Comparison of ENCODE assay signal across 16 mouse cellular contexts in the genomic region with DNA sequence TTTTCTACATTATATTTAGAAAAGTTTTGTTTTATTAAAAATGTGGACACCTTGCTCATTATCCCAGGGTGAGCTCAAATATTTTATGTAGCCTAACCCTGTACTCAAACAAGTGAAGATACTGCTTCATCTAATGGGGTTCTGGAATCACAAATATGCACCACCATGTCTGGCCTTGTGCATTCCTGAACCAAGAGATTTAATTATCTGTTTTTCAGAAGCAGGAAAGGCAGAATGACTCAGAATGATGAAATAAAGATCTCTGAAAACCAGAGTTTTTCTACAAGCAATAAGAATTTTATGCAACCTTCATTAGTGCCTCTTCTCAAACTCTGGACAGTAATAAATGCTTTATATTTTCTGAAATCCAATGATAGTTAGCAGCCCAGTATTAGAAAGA.
"Had no signal": no experiment of that assay in that cellular context is flagged by ENCODE, and none has a peak within 500 bp of the region (broad histone marks: within the 10 kb centered on the region; RNA-seq: fewer than 3 reads in every experiment).

No protein-coding gene starts in this region.

- H3K4me3 ChIP-seq: neural tube, embryonic 12.5 days; neural tube, embryonic 13.5 days; neural tube, embryonic 15.5 days; stomach, embryonic 15.5 days had no signal

- H3K27ac ChIP-seq: neural tube, embryonic 12.5 days; neural tube, embryonic 13.5 days; neural tube, embryonic 15.5 days; stomach, embryonic 15.5 days; stomach, postnatal 0 days had no signal

- H3K36me3 ChIP-seq: neural tube, embryonic 12.5 days; neural tube, embryonic 13.5 days; neural tube, embryonic 15.5 days; stomach, embryonic 15.5 days had no signal

- H3K9ac ChIP-seq: neural tube, embryonic 12.5 days; neural tube, embryonic 13.5 days; neural tube, embryonic 15.5 days; stomach, embryonic 15.5 days had no signal

- H3K27me3 ChIP-seq: neural tube, embryonic 12.5 days; neural tube, embryonic 13.5 days; neural tube, embryonic 15.5 days; stomach, embryonic 15.5 days had no signal

- DNase-seq: retina, postnatal 1 day; right cerebral cortex, postnatal 14 days; right cerebral cortex, postnatal 25 days; right cerebral cortex, postnatal 4 days; spleen, adult 18-20 months; thymus, adult 18-20 months; thymus, adult 2 months; thymus, postnatal 14 days; thymus, postnatal 25 days; thymus, postnatal 36 days; thymus, postnatal 4 days had no signal

- H3K4me2 ChIP-seq: neural tube, embryonic 12.5 days; neural tube, embryonic 13.5 days; neural tube, embryonic 15.5 days; stomach, embryonic 15.5 days had no signal

- H3K4me1 ChIP-seq: neural tube, embryonic 12.5 days; neural tube, embryonic 13.5 days; neural tube, embryonic 15.5 days; stomach, embryonic 15.5 days had no signal

- H3K9me3 ChIP-seq: neural tube, embryonic 12.5 days; neural tube, embryonic 13.5 days; neural tube, embryonic 15.5 days; stomach, embryonic 15.5 days had no signal
